Mouse (Mus musculus) heart, embryonic 14.5 days (tissue): ENCODE measurements at regions not wholly inside any gene's neighbourhood (a gene's known extent, or its start where the extent isn't known, plus 50 kb on each side); places are given as distances from the start of the nearest gene placed in this dataset.

Source experiments
- ATAC-seq: fragments of 200-750 bp; cut with Nextera tagmentation; 2 replicates; pipeline ENCODE4 v1.8.0; 2017; ENCODE audit warnings: low read depth, moderate TSS enrichment; ENCODE audit not compliant: insufficient number of reproducible peaks, insufficient read depth, low FRiP score
- H3K27ac ChIP-seq, 2 experiments: fragments of 200-500 bp in 1 of 2; fragments of 300-500 bp in 1 of 2; sonication (generic) in 1 of 2; replicated peaks in 1 of 2; 2 replicates each; pipeline ENCODE4 v1.5.1; 2012 to 2014; ENCODE audit warnings: low read depth in 2 of 2, low read length in 2 of 2, control low read depth in 1 of 2, mild to moderate bottlenecking in 1 of 2, mixed read lengths in 1 of 2; ENCODE audit not compliant: control insufficient read depth in 1 of 2, insufficient read depth in 1 of 2
- H3K27me3 ChIP-seq: fragments of 300-500 bp; sonication (generic); 2 replicates; pipeline ENCODE4 v1.6.1; 2014; ENCODE audit warnings: mild to moderate bottlenecking, low read length, control low read depth; ENCODE audit not compliant: control insufficient read depth, insufficient read depth
- H3K36me3 ChIP-seq: fragments of 300-500 bp; sonication (generic); 2 replicates; pipeline ENCODE4 v1.6.1; 2014; ENCODE audit warnings: mild to moderate bottlenecking, control low read depth, low read length, mixed read lengths; ENCODE audit not compliant: control insufficient read depth, insufficient read depth
- H3K4me1 ChIP-seq, 2 experiments: fragments of 200-500 bp in 1 of 2; fragments of 300-500 bp in 1 of 2; sonication (generic) in 1 of 2; 2 replicates each; pipeline ENCODE4 v1.6.1; 2012 to 2014; ENCODE audit warnings: low read length in 2 of 2, control low read depth in 1 of 2, mixed read lengths in 1 of 2; ENCODE audit not compliant: control insufficient read depth in 2 of 2, insufficient read depth in 2 of 2
- H3K4me2 ChIP-seq: fragments of 300-500 bp; sonication (generic); 2 replicates; pipeline ENCODE4 v1.6.1; 2014; ENCODE audit warnings: mild to moderate bottlenecking, low read length
- H3K4me3 ChIP-seq, 2 experiments: fragments of 200-500 bp in 1 of 2; fragments of 300-500 bp in 1 of 2; sonication (generic) in 1 of 2; 2 replicates each; pipeline ENCODE4 v1.5.1; 2012 to 2014; ENCODE audit warnings: low read length in 2 of 2, mild to moderate bottlenecking in 2 of 2, control low read depth in 1 of 2, low read depth in 1 of 2, moderate library complexity in 1 of 2; ENCODE audit not compliant: control insufficient read depth in 1 of 2, insufficient read depth in 1 of 2
- H3K9ac ChIP-seq: fragments of 300-500 bp; sonication (generic); 2 replicates; pipeline ENCODE4 v1.6.1; 2014; ENCODE audit warnings: mild to moderate bottlenecking, low read length
- H3K9me3 ChIP-seq: fragments of 300-500 bp; sonication (generic); 2 replicates; pipeline ENCODE4 v1.6.1; 2016; ENCODE audit warnings: low read length, control low read depth; ENCODE audit not compliant: control insufficient read depth
- WGBS: fragments of 180-500 bp; shearing (Covaris S2); extraction: QIAGEN DNeasy Blood & Tissue Kit; methylation state at CpG from one replicate; pipeline ENCODE4 v1.1.7; 2014; 5-methylcytosine and 5-hydroxymethylcytosine counted together

DNA sequence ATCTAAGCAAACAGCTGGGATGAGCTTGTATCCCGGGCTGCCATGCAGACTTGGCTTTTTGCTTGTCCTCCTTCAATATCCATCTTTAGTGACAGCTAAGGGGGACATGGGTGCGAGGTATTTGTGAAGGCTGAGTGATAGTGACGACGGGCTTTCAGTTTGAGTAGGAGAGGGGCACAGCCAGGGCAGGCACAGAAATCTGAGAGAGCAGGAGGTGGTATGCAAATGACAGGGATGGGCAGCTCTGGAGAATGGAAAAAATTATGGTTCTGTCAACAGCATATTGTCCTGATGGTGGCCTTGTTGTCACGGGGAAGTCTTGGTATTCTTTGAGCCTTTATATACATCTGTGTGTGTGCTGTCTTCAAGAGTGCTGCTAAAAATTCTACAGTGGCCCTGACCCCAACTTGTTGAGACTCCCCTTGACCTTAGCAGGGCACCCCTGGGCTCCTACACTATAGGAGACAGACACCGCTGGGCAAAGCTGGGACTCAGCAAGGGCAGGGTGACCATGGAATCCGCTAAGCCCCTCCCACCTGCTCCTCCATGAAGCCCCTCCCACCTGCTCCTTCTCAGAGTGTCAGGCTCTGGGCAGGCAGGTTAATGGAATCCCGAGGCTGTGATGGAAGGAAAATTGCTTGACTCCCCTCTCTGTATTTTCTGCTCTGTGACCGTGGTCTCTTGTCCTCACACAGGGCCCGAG is 156.1 kb downstream of the Matn1 start:
- H3K9ac ChIP-seq = no peak overlapping the region
- no peaks in the 10 kb centered on the region for H3K4me1 ChIP-seq
- H3K9me3 ChIP-seq = 0 out of 2 replicates have a peak, but pooled peaks cover 4% of the 10 kb centered on the region
- WGBS = 35% methylated on average over 10 of the region's 10 CpGs
- H3K27me3 ChIP-seq = no peaks in the 10 kb centered on the region
- no peaks in the 10 kb centered on the region for H3K36me3 ChIP-seq
- ATAC-seq = no peak
- no peak overlapping the region for H3K27ac ChIP-seq
- peak overlapping the region; percentile 46 for H3K4me2 ChIP-seq
- H3K4me3 ChIP-seq = no peak overlapping the region; a peak in 1 of 4 replicates

DNA sequence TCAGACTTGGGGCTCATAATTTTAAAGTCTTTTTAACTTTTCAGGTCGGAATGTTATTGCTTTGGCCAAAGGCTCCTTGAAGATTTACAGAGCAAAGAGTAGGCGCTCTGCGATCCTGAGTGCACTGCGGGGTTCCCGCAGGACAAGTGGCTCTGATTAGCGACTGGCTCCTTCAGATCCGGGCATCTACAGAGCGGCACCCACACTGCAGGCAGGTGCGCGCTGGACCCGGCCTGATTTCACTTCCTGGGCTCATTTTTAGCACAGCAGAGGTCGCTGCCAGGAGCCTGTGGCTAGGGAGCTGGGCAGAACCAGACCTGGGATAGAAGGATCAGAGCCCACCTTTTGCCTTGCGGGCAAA is 156.6 kb downstream of the Matn1 start:
- Histone ChIP-seq H3K36me3 (no peaks in the 10 kb centered on the region), H3K9me3 (0 out of 2 replicates have a peak, but pooled peaks cover 4% of the 10 kb centered on the region), H3K27me3 (no peaks in the 10 kb centered on the region), H3K27ac (no peak overlapping the region), H3K4me2 (peak overlapping the region; percentile 46), H3K4me1 (no peaks in the 10 kb centered on the region), H3K9ac (no peak overlapping the region), H3K4me3 (no peak overlapping the region; a peak in 1 of 4 replicates)
- WGBS = 18% methylated on average over 13 of the region's 13 CpGs
- no peak for ATAC-seq

DNA sequence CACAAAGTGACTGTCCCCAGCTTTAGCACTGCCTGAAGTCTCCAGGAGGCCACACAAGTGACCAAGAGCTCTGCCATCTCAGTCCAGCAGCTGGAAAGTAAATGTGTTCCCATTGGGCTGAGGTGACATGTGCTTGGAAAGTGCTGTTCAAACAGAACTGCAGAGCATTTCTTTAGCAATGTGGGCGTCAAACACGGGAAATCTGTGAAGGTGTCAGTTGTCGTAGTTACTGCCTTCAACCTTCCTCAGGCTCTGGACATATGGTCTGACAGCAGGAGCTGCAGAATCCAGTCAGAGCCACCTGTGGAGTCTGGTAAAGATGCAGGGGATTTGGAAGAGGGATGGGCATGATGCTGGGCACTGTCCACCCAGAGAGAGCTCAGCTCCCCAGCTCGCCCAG is 158.0 kb downstream of the Matn1 start:
- WGBS = 58% methylated on average over 4 of the region's 4 CpGs
- no peak for ATAC-seq
- H3K27me3 ChIP-seq = no peaks in the 10 kb centered on the region
- H3K4me3 ChIP-seq = no peak overlapping the region
- H3K4me2 ChIP-seq = no peak overlapping the region
- H3K36me3 ChIP-seq = no peaks in the 10 kb centered on the region
- no peak overlapping the region for H3K27ac ChIP-seq
- H3K4me1 ChIP-seq = no peaks in the 10 kb centered on the region
- no peak overlapping the region for H3K9ac ChIP-seq
- 0 out of 2 replicates have a peak, but pooled peaks cover 4% of the 10 kb centered on the region for H3K9me3 ChIP-seq

DNA sequence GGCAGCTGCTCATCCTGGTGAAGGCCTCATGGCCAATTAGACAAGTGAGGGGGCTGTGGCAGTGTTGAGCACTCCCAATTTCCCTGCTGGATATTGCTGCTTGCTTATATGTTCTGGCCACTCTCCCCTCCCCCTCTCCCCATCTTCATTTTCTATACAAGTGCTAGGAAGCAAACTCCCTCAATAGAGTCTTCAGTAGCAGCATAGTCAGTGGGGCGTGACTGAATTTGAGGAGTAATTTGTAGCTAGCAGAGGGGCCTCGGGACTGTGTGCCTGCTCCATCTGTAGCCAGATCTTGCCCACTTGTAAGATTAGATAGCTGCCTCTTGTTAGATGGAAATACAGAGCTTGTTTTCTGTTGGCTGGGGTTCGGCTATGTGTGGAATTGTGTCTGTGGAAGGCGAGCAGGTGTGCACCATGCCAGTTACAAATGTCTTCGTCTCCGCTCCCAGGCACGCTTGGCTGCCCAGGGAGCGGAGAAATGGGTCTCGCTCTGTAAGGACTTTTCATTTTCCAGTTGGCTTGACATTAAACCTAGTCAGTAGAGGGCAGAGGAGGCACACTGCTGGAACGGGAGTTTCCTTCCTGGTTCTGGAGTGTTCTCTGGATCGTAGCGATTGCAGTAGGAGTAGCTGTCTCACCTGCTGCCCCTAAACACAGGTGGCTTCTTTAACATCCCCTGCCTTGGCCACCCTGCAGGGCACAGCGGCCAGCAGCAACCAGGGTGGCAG is 163.1 kb downstream of the Matn1 start:
- Histone ChIP-seq H3K36me3 (no peaks in the 10 kb centered on the region), H3K9me3 (no peaks in the 10 kb centered on the region), H3K4me1 (no peaks in the 10 kb centered on the region), H3K27me3 (no peaks in the 10 kb centered on the region), H3K4me3 (no peak overlapping the region), H3K9ac (no peak overlapping the region), H3K27ac (no peak overlapping the region), H3K4me2 (no peak overlapping the region)
- ATAC-seq = no peak
- 67% methylated on average over 13 of the region's 13 CpGs for WGBS

DNA sequence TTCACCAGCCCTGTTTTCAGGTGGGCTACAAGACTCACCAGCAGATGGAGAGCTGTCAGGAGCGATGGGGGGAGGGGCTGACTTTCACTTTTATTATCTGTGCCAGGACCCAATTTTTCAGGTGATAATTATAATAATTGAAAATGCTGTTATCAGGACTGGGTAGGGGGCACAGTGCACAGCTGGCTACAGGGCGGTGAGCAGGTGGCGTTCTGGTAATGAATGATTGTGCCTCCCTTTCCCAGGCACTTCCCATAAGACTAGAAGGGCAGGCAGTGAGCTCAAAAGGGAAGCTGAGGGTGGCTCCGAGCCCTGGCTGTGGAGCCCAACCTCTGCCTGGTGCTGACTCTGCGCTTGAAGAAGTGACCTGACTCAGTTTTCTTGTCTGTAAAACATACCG is 168.4 kb downstream of the Matn1 start:
- Histone ChIP-seq H3K4me2 (no peak overlapping the region), H3K27me3 (no peaks in the 10 kb centered on the region), H3K4me1 (no peaks in the 10 kb centered on the region), H3K9me3 (no peaks in the 10 kb centered on the region), H3K27ac (no peak overlapping the region), H3K9ac (no peak overlapping the region), H3K36me3 (no peaks in the 10 kb centered on the region), H3K4me3 (no peak overlapping the region)
- ATAC-seq = no peak
- WGBS = 68% methylated on average over 6 of the region's 6 CpGs

DNA sequence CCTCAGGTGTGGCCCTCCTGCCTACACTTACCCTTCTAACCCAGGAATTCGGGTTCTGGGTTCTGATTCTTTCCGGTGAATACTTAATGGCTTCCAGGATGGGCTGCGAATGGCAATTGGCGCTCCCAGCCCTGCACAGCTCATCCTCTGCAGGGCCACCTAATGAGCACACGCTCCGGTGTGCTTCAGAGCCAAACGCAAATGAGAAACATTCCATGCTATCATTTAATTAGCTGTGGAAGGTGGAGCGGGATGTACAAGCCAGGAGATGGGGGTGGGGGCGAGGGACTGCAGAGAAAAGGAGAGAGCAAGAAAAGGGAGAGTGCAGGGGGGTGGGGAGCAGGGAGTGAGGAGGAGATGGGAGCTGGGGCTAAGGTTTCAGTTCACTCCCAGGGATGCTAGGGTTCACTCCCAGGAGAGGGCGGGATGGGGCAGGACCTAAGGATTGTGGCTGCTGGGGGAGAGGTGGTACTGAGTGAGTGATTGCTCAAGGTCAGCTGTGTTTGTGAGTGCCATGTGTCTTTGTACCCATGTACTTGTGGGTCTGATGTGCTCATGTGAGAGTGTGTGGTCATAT is 169.6 kb downstream of the Matn1 start:
- Histone ChIP-seq H3K9me3 (no peaks in the 10 kb centered on the region), H3K27me3 (no peaks in the 10 kb centered on the region), H3K4me2 (no peak overlapping the region), H3K36me3 (no peaks in the 10 kb centered on the region), H3K4me1 (no peaks in the 10 kb centered on the region), H3K27ac (no peak overlapping the region), H3K4me3 (no peak overlapping the region), H3K9ac (no peak overlapping the region)
- no peak for ATAC-seq
- 44% methylated on average over 10 of the region's 10 CpGs for WGBS

DNA sequence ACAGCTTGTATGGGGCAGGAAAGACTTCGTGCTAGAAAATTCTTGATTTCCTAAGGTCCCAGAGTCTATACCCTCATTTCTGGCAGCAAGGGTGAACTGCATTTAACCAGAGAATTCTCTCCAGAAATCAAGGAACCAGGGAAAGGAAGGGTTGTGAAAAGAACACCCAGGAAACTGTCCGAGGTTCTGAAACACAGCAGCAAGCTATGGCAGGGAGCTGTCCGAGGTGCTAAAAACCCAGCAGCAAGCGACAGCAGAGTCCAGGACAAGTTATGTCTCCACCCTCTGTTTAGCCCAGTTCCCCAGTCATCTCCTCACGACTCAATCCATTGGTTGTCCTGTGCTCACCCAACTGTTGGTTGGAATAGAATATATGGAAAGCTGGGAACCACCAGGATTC is 171.1 kb downstream of the Matn1 start:
- no peak for ATAC-seq
- Histone ChIP-seq H3K36me3 (no peaks in the 10 kb centered on the region), H3K9ac (no peak overlapping the region), H3K4me1 (no peaks in the 10 kb centered on the region), H3K27ac (no peak overlapping the region), H3K9me3 (no peaks in the 10 kb centered on the region), H3K4me2 (no peak overlapping the region), H3K27me3 (no peaks in the 10 kb centered on the region), H3K4me3 (no peak overlapping the region)
- 7% methylated on average over 5 of the region's 5 CpGs for WGBS
